Mouse (Mus musculus) stomach, embryonic 16.5 days (tissue): ENCODE data around the gene 1700017B05Rik. TPM values are rescaled to one million over a fixed set of nuclear protein-coding genes. Genes with fewer than 3 reads are reported as not detected.

Experiments used
- ATAC-seq: fragments of 200-750 bp; cut with Nextera tagmentation; 2 replicates; pipeline ENCODE4 v1.8.0; 2017; ENCODE audit warnings: moderate number of reproducible peaks, moderate TSS enrichment; ENCODE audit not compliant: insufficient read depth, low FRiP score
- H3K27ac ChIP-seq: fragments of 300-500 bp; sonication (generic); 2 replicates; pipeline ENCODE4 v1.5.1; 2014; ENCODE audit warnings: low read length
- H3K27me3 ChIP-seq: fragments of 300-500 bp; sonication (generic); 2 replicates; pipeline ENCODE4 v1.6.1; 2014; ENCODE audit warnings: low read length, control low read depth, mixed read lengths; ENCODE audit not compliant: control insufficient read depth, insufficient read depth
- H3K36me3 ChIP-seq: fragments of 300-500 bp; sonication (generic); 2 replicates; pipeline ENCODE4 v1.6.1; 2014; ENCODE audit warnings: low read length; ENCODE audit not compliant: control insufficient read depth, insufficient read depth
- H3K4me1 ChIP-seq: fragments of 300-500 bp; sonication (generic); 2 replicates; pipeline ENCODE4 v1.6.1; 2014; ENCODE audit warnings: low read length, control low read depth, mixed read lengths; ENCODE audit not compliant: control insufficient read depth, insufficient read depth
- H3K4me2 ChIP-seq: fragments of 300-500 bp; sonication (generic); 2 replicates; pipeline ENCODE4 v1.6.1; 2014; ENCODE audit warnings: low read depth, low read length, mixed read lengths
- H3K4me3 ChIP-seq: fragments of 300-500 bp; sonication (generic); replicated peaks from 2 replicates; pipeline ENCODE4 v1.5.1; 2014; ENCODE audit warnings: mild to moderate bottlenecking, low read length
- H3K9ac ChIP-seq: fragments of 300-500 bp; sonication (generic); 2 replicates; pipeline ENCODE4 v1.6.1; 2014; ENCODE audit warnings: low read length
- H3K9me3 ChIP-seq: fragments of 300-500 bp; sonication (generic); replicated peaks from 2 replicates; pipeline ENCODE4 v1.6.1; 2016; ENCODE audit warnings: low read length, control low read depth; ENCODE audit not compliant: control insufficient read depth
- WGBS: fragments of 180-500 bp; shearing (Covaris S2); extraction: QIAGEN DNeasy Blood & Tissue Kit; methylation state at CpG from one replicate; pipeline ENCODE4 v1.1.7; 2014; 5-methylcytosine and 5-hydroxymethylcytosine counted together
- polyA plus RNA-seq: library from polyadenylated mRNA; unstranded; fragments of >200 nt; fragmentation: Nextera tagmentation; extraction: Ambion mirVana; gene quantifications from 2 replicates; pipeline ENCODE4 v1.2.1, GENCODE M21; 2015

Gene 1700017B05Rik
- polyA plus RNA-seq, 1 experiment from 2014 or later = 23.0 TPM

DNA sequence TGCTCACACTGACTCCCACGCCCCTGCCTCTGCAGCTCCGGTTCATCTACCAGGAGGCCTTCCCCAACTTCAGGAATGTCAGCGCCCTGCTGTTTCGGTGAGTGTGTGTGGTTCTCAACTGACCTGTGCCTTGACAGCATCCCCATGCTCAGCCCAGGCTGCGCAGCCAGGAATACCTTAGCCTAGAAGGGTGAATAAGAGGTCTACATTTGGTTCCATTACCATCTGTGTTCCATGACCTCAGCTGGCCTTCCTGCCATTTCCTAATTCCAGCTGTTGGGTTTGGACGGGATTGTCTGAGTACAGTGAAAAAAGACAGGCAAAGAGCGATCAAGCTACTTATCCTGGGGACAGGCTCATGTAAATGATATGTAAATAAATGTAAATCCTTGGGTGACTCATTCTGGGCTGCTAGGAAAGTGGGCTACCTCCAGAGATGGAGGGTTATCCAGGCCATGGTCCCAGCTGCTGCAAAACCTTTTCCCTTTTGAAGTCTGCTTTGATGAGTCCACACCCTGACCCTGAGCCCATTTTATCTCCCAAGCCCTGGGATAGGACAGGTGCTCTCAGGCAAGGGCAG lies 18.2 kb downstream of the 1700017B05Rik start:
- no peak overlapping the region for H3K4me2 ChIP-seq
- no peaks in the 10 kb centered on the region for H3K9me3 ChIP-seq
- 32% methylated on average over 7 of the region's 7 CpGs for WGBS
- H3K36me3 ChIP-seq = no peaks in the 10 kb centered on the region
- no peak overlapping the region for H3K4me3 ChIP-seq
- ATAC-seq = no peak
- H3K27me3 ChIP-seq = no peaks in the 10 kb centered on the region
- no peak overlapping the region for H3K27ac ChIP-seq
- no peak overlapping the region for H3K9ac ChIP-seq
- no peaks in the 10 kb centered on the region for H3K4me1 ChIP-seq

DNA sequence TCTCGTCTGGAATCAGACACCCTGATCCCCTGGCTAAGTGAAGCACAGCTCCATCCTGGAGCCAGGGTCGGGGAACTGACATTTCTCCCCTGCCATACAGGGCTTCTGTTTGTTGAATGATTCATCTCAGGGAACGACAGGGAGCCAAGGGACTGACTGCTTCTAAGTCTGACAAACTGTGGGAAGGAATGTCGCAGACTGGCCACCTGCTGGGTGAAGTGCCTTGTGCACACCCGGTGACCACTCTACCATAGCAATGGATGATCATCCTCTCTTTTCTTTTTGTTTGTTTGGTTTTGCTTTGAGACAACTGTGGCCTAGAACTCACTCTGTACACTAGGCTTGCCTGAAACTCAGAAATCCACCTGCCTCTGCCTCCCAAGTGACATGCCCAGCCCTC lies 19.5 kb downstream of the 1700017B05Rik start:
- no peak for ATAC-seq
- WGBS = 34% methylated on average over 5 of the region's 5 CpGs
- Histone ChIP-seq H3K36me3 (no peaks in the 10 kb centered on the region), H3K27me3 (no peaks in the 10 kb centered on the region), H3K4me3 (no peak overlapping the region), H3K9ac (no peak overlapping the region), H3K9me3 (no peaks in the 10 kb centered on the region), H3K4me1 (no peaks in the 10 kb centered on the region), H3K4me2 (no peak overlapping the region), H3K27ac (no peak overlapping the region)

DNA sequence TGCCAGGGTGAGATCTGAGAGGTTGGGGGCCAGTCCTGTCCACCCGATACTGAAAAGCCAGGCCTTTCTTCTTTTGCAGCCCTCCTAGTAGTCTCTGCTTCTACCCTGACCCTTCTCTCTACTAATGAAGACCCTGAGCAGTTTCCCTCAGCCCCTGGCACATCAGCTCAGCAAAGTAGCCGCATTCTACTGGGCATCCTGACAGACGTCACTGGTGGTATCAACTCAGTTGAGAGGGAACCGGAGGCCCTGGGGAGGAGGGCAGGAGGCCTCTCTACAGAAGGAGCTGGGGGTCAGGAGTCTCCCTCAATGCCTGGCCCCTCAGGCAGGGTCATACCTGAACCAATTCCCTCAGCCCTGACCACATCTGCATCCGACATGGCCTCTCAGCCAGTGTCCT lies 21.3 kb downstream of the 1700017B05Rik start:
- no peak for ATAC-seq
- no peak overlapping the region for H3K27ac ChIP-seq
- WGBS = 80% methylated on average over 5 of the region's 5 CpGs
- H3K4me1 ChIP-seq = no peaks in the 10 kb centered on the region
- no peak overlapping the region for H3K9ac ChIP-seq
- H3K4me3 ChIP-seq = no peak overlapping the region
- no peaks in the 10 kb centered on the region for H3K9me3 ChIP-seq
- no peaks in the 10 kb centered on the region for H3K27me3 ChIP-seq
- H3K4me2 ChIP-seq = no peak overlapping the region
- H3K36me3 ChIP-seq = no peaks in the 10 kb centered on the region

DNA sequence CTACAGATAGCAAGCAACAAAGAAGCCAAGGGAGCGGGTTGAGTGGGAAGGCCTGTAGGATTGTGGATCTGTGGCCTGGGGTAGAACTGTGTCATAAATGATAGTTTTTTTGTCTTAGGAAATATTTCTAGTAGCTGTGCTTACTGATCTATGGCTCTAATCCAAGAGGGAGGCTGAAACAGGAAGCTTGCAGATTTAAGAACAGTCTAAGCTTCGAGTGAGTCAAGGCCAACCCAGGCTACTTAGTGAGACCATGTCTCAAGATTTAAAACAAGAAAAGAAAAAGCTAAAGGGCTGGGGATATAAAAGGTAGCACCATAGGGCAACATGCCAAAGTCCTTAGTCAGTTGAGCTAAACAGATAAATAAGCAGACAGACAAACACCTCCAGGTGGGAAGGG lies 24.2 kb downstream of the 1700017B05Rik start:
- ATAC-seq = no peak
- Histone ChIP-seq H3K27ac (no peak overlapping the region), H3K27me3 (no peaks in the 10 kb centered on the region), H3K4me1 (no peaks in the 10 kb centered on the region), H3K9me3 (no peaks in the 10 kb centered on the region), H3K4me3 (no peak overlapping the region), H3K9ac (no peak overlapping the region), H3K36me3 (no peaks in the 10 kb centered on the region), H3K4me2 (no peak overlapping the region)
- 80% methylated on average over 2 of the region's 2 CpGs for WGBS

DNA sequence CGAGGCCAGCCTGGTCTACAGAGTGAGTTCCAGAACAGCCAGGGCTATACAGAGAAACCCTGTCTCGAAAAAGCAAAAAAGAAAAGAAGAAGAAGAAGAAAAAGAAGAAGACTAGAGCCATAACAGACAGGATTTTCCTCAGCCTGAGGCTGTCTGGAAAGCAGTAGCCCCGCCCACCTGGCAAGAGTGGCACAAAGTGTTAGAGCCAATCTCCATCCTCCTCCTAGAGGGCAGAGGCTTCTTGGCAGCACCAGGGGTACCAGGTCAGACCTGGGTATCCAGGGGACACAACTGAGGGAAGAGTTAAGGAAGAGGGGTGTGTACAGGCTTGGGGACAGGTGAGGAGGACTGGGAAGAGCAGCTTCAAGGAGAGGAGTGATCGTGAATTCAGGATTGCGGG lies 24.7 kb downstream of the 1700017B05Rik start:
- WGBS = 82% methylated on average over 5 of the region's 5 CpGs
- ATAC-seq = no peak

DNA sequence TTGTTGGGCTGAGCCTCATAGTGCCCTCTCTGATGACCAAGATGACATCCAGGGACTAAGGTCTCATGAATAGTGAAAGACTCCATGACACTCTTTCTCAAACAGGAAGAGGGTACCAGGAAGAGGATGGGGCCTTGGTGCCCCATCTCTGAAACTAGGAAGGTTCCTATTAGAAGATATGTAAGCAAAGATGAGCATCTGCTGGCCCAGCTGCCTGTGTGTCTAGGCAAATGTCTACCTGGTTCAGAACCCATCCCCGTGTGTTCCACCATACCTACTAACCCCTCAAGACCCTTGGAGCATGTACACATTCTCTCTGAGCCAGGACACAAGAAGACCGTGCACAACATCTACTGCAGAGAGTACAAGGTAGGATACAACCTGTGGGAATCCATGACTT lies 26.2 kb downstream of the 1700017B05Rik start, which contains the start of gene Trcg1:
Gene Trcg1 (plus strand): TSS at position 301 of the 400 bp plus-strand sequence.
- no peak within 1 kb of the TSS for H3K4me3 ChIP-seq
- H3K4me1 ChIP-seq = no peaks in the 10 kb centered on the region
- H3K9ac ChIP-seq = no peak within 1 kb of the TSS
- no peak for ATAC-seq
- no peaks in the 10 kb centered on the region for H3K36me3 ChIP-seq
- no peak within 1 kb of the TSS for H3K4me2 ChIP-seq
- no peaks in the 10 kb centered on the region for H3K27me3 ChIP-seq
- H3K9me3 ChIP-seq = no peaks in the 10 kb centered on the region
- WGBS = 88% methylated on average over 2 of the region's 2 CpGs
- H3K27ac ChIP-seq = no peak within 1 kb of the TSS

More for the DNA sequence above, 24.7 kb downstream of the 1700017B05Rik start:
- H3K36me3 ChIP-seq = no peaks in the 10 kb centered on the region
- no peaks in the 10 kb centered on the region for H3K27me3 ChIP-seq
- no peaks in the 10 kb centered on the region for H3K9me3 ChIP-seq
- no peaks in the 10 kb centered on the region for H3K4me1 ChIP-seq
- no peak overlapping the region for H3K27ac ChIP-seq
- no peak overlapping the region for H3K4me3 ChIP-seq
- H3K9ac ChIP-seq = no peak overlapping the region
- no peak overlapping the region for H3K4me2 ChIP-seq

DNA sequence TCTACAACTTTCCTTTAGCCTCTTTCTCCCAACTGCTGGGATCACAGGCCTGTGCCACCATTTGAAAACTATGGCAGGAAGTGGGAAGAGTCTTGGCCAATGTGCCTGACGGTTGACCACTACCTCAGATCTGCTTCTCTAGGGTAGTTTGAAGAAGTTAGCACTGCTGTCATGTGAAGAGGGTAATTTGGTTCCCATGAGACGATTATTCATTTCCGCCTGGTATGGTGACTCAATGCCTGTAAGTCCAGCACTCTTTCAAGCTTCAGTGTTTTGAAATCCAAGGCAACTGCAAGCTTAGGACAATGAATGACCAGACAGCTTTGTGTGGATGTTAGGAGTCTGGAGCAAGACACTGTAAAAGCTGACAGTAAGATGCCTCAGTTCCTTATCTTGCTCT lies 28.6 kb downstream of the 1700017B05Rik start:
- Histone ChIP-seq H3K9me3 (no peaks in the 10 kb centered on the region), H3K27me3 (no peaks in the 10 kb centered on the region), H3K9ac (no peak overlapping the region), H3K4me2 (no peak overlapping the region), H3K4me1 (0 out of 2 replicates have a peak, but pooled peaks cover 11% of the 10 kb centered on the region), H3K36me3 (no peaks in the 10 kb centered on the region), H3K27ac (no peak overlapping the region), H3K4me3 (no peak overlapping the region)
- no peak for ATAC-seq
- 85% methylated on average over 3 of the region's 3 CpGs for WGBS

DNA sequence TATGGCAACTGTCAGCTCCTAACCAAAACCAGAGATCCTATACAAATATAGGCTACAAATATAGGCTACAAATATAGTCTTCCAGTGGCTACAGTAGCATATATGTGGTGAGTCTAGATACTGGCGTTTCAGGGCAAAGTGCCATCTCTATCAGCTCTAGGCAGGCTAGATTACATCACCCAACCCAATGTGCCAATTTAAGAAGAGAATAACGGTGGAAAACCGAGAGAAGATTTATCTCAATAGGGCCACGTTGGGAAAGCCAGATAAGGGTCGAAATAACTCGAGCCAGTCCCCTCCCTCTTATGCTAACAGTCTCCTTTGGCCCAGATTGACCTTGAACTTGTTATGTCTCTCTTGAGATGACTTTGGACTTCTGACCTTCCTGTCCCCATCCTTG lies 29.3 kb downstream of the 1700017B05Rik start:
- no peak overlapping the region for H3K4me2 ChIP-seq
- H3K4me1 ChIP-seq = 0 out of 2 replicates have a peak, but pooled peaks cover 11% of the 10 kb centered on the region
- no peaks in the 10 kb centered on the region for H3K36me3 ChIP-seq
- 57% methylated on average over 6 of the region's 6 CpGs for WGBS
- no peaks in the 10 kb centered on the region for H3K9me3 ChIP-seq
- H3K27ac ChIP-seq = no peak overlapping the region
- H3K27me3 ChIP-seq = no peaks in the 10 kb centered on the region
- H3K4me3 ChIP-seq = no peak overlapping the region
- no peak for ATAC-seq
- H3K9ac ChIP-seq = no peak overlapping the region

DNA sequence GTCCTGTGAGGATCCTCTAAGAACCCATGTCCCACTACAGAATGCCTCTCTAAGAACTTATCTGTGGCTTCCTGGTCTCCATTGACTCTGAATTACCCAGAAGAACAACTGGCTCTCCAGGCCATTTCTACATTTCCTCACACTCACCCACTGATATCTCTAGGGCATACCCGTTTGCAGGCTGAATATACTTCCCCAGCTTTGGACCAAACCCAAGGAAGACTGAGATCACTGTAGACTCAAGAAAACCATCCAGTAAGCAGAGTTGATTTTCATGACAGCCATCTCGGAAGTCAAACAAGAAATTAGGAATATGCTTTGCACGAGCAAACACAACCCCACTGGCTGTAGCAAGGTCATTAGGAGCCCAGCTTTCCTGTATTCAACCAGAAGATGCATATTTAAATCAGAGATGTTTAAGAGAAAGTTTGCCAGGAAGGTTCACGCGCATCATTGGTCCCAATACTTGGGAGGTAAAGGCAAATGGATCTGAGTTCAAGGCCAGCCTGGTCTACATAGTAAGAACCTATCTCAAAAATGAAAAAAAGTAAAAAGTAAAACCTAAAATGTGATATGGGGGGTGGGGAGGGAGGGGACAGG lies 30.0 kb downstream of the 1700017B05Rik start:
- WGBS = 85% methylated on average over 5 of the region's 5 CpGs
- ATAC-seq = no peak
- Histone ChIP-seq H3K27me3 (no peaks in the 10 kb centered on the region), H3K9ac (no peak overlapping the region), H3K4me3 (no peak overlapping the region), H3K9me3 (no peaks in the 10 kb centered on the region), H3K4me1 (0 out of 2 replicates have a peak, but pooled peaks cover 11% of the 10 kb centered on the region), H3K36me3 (no peaks in the 10 kb centered on the region), H3K27ac (no peak overlapping the region), H3K4me2 (no peak overlapping the region)
